Mouse (Mus musculus) liver, adult (tissue): ENCODE results near the gene Gm16429.
"Not testable (repeated sequence)": the region's sequence is repeated elsewhere in the genome, so short reads cannot be mapped to it uniquely, and the experiment has no call there.

Source experiments
- GATA4 ChIP-seq: IDR thresholded peaks from 2 replicates; pipeline ENCODE4 v1.6.1; 2014; ENCODE audit warnings: mild to moderate bottlenecking, low read length; ENCODE audit not compliant: insufficient replicate concordance

Gm16429 gene

GRCm38 (mm10) chr5:93928952-93929351, at the start of gene Gm16429:
TSS of gene Gm16429 (minus strand) at chr5:93929052.
- TF ChIP-seq GATA4 = not testable (repeated sequence)
